Mouse (Mus musculus) midbrain, embryonic 13.5 days (tissue): Measurements from ENCODE around the gene Bcl2l10. TPM values are rescaled to one million over a fixed set of nuclear protein-coding genes. Genes with fewer than 3 reads are reported as not detected.

Source experiments
- ATAC-seq: fragments of 200-750 bp; cut with Nextera tagmentation; 2 replicates; pipeline ENCODE4 v1.8.0; 2017; ENCODE audit warnings: mild to moderate bottlenecking, moderate TSS enrichment, moderate library complexity
- H3K27ac ChIP-seq: fragments of 300-500 bp; sonication (generic); 2 replicates; pipeline ENCODE4 v1.5.1; 2015; ENCODE audit warnings: inconsistent platforms, mild to moderate bottlenecking, moderate library complexity
- H3K27me3 ChIP-seq: fragments of 300-500 bp; sonication (generic); 2 replicates; pipeline ENCODE4 v1.6.1; 2015; ENCODE audit warnings: mild to moderate bottlenecking, inconsistent platforms
- H3K36me3 ChIP-seq: fragments of 300-500 bp; sonication (generic); 2 replicates; pipeline ENCODE4 v1.6.1; 2015; ENCODE audit warnings: mild to moderate bottlenecking, inconsistent platforms
- H3K4me1 ChIP-seq: fragments of 300-500 bp; sonication (generic); replicated peaks from 2 replicates; pipeline ENCODE4 v1.6.1; 2015; ENCODE audit warnings: inconsistent platforms
- H3K4me2 ChIP-seq: fragments of 300-500 bp; sonication (generic); replicated peaks from 2 replicates; pipeline ENCODE4 v1.6.1; 2015; ENCODE audit warnings: moderate library complexity, mild to moderate bottlenecking, inconsistent platforms
- H3K4me3 ChIP-seq: fragments of 300-500 bp; sonication (generic); replicated peaks from 2 replicates; pipeline ENCODE4 v1.5.1; 2015; ENCODE audit warnings: mild to moderate bottlenecking, inconsistent platforms
- H3K9ac ChIP-seq: fragments of 300-500 bp; sonication (generic); replicated peaks from 2 replicates; pipeline ENCODE4 v1.6.1; 2015; ENCODE audit warnings: mild to moderate bottlenecking, inconsistent platforms
- H3K9me3 ChIP-seq: fragments of 300-500 bp; sonication (generic); 2 replicates; pipeline ENCODE4 v1.6.1; 2016; ENCODE audit warnings: mild to moderate bottlenecking, inconsistent platforms
- WGBS: fragments of 180-500 bp; shearing (Covaris S2); methylation state at CpG from one replicate; pipeline ENCODE4 v1.1.7; 2015; 5-methylcytosine and 5-hydroxymethylcytosine counted together
- polyA plus RNA-seq: library from polyadenylated mRNA; unstranded; fragments of >200 nt; fragmentation: Nextera tagmentation; extraction: Ambion mirVana; gene quantifications from 2 replicates; pipeline ENCODE4 v1.2.1, GENCODE M21; 2015

Bcl2l10 gene
- polyA plus RNA-seq, 1 experiment from 2014 or later, result not detected

GRCm38 (mm10) chr9:75314517-75315105, 32.9 kb upstream of the Bcl2l10 start:
- WGBS, result 1% methylated on average over 22 of the region's 22 CpGs
- H3K4me1 ChIP-seq, result peaks cover 32% of the 10 kb centered on the region
- H3K4me3 ChIP-seq, result peak overlapping the region; percentile 77
- H3K27ac ChIP-seq, result peak overlapping the region; percentile 86
- peaks cover 7% of the 10 kb centered on the region; the same call in 1 of the 2 replicates for H3K36me3 ChIP-seq
- H3K27me3 ChIP-seq, result no peaks in the 10 kb centered on the region
- H3K4me2 ChIP-seq, result peak overlapping the region; percentile 66
- ATAC-seq, result peak; percentile 31
- peak overlapping the region; percentile 83 for H3K9ac ChIP-seq
- H3K9me3 ChIP-seq, result no peaks in the 10 kb centered on the region

GRCm38 (mm10) chr9:75315238-75315637, 32.3 kb upstream of the Bcl2l10 start:
- Histone ChIP-seq H3K4me3 (peak overlapping the region; percentile 77), H3K27ac (no peak overlapping the region), H3K9ac (peak overlapping the region; percentile 83), H3K27me3 (no peaks in the 10 kb centered on the region), H3K9me3 (no peaks in the 10 kb centered on the region), H3K36me3 (peaks cover 7% of the 10 kb centered on the region; the same call in 1 of the 2 replicates), H3K4me2 (peak overlapping the region; percentile 66), H3K4me1 (peaks cover 32% of the 10 kb centered on the region)
- ATAC-seq, result no peak
- 79% methylated on average over 3 of the region's 3 CpGs for WGBS

GRCm38 (mm10) chr9:75316771-75317170, 30.8 kb upstream of the Bcl2l10 start:
- Histone ChIP-seq H3K9me3 (no peaks in the 10 kb centered on the region), H3K4me1 (peaks cover 32% of the 10 kb centered on the region), H3K4me2 (no peak overlapping the region), H3K36me3 (peaks cover 7% of the 10 kb centered on the region; the same call in 1 of the 2 replicates), H3K27ac (no peak overlapping the region), H3K27me3 (no peaks in the 10 kb centered on the region), H3K4me3 (no peak overlapping the region), H3K9ac (no peak overlapping the region)
- no peak for ATAC-seq
- 95% methylated on average over 6 of the region's 6 CpGs for WGBS

GRCm38 (mm10) chr9:75318196-75318595, 29.4 kb upstream of the Bcl2l10 start:
- no peak overlapping the region for H3K9ac ChIP-seq
- no peak for ATAC-seq
- H3K27ac ChIP-seq, result no peak overlapping the region
- WGBS, result 95% methylated on average over 2 of the region's 2 CpGs
- H3K4me2 ChIP-seq, result no peak overlapping the region
- H3K36me3 ChIP-seq, result peaks cover 7% of the 10 kb centered on the region; the same call in 1 of the 2 replicates
- no peaks in the 10 kb centered on the region for H3K9me3 ChIP-seq
- H3K27me3 ChIP-seq, result no peaks in the 10 kb centered on the region
- H3K4me3 ChIP-seq, result no peak overlapping the region
- peaks cover 32% of the 10 kb centered on the region for H3K4me1 ChIP-seq

GRCm38 (mm10) chr9:75319365-75319764, 28.2 kb upstream of the Bcl2l10 start:
- 86% methylated on average over 3 of the region's 3 CpGs for WGBS
- Histone ChIP-seq H3K9ac (no peak overlapping the region), H3K9me3 (no peaks in the 10 kb centered on the region), H3K36me3 (peaks cover 7% of the 10 kb centered on the region; the same call in 1 of the 2 replicates), H3K4me3 (no peak overlapping the region), H3K4me2 (no peak overlapping the region), H3K27me3 (no peaks in the 10 kb centered on the region), H3K27ac (0 out of 2 replicates have a peak overlapping the region, but pooled peaks have one; percentile 37), H3K4me1 (peaks cover 26% of the 10 kb centered on the region)
- ATAC-seq, result no peak

- 90% methylated on average over 13 of the region's 13 CpGs for WGBS
- H3K4me3 ChIP-seq, result no peak overlapping the region
- H3K36me3 ChIP-seq, result peaks cover 18% of the 10 kb centered on the region; the same call in 1 of the 2 replicates
- H3K9me3 ChIP-seq, result no peaks in the 10 kb centered on the region
- H3K4me2 ChIP-seq, result no peak overlapping the region
- no peak overlapping the region for H3K9ac ChIP-seq
- no peak overlapping the region for H3K27ac ChIP-seq
- ATAC-seq, result no peak
- H3K4me1 ChIP-seq, result peaks cover 8% of the 10 kb centered on the region; the same call in 1 of the 2 replicates
- no peaks in the 10 kb centered on the region for H3K27me3 ChIP-seq
These were observed 25.3 kb upstream of the Bcl2l10 start for GRCm38 (mm10) chr9:75322099-75322885.

GRCm38 (mm10) chr9:75328047-75328446, 19.5 kb upstream of the Bcl2l10 start:
- Histone ChIP-seq H3K9ac (no peak overlapping the region), H3K4me2 (no peak overlapping the region), H3K27ac (no peak overlapping the region), H3K36me3 (peaks cover 47% of the 10 kb centered on the region), H3K4me1 (no peaks in the 10 kb centered on the region), H3K4me3 (no peak overlapping the region), H3K9me3 (no peaks in the 10 kb centered on the region), H3K27me3 (no peaks in the 10 kb centered on the region)
- WGBS, result 97% methylated on average over 3 of the region's 3 CpGs
- ATAC-seq, result no peak

GRCm38 (mm10) chr9:75330821-75331220, 16.7 kb upstream of the Bcl2l10 start:
- ATAC-seq, result no peak
- Histone ChIP-seq H3K9ac (no peak overlapping the region), H3K27ac (no peak overlapping the region), H3K27me3 (no peaks in the 10 kb centered on the region), H3K9me3 (no peaks in the 10 kb centered on the region), H3K4me2 (no peak overlapping the region), H3K4me1 (no peaks in the 10 kb centered on the region), H3K4me3 (no peak overlapping the region), H3K36me3 (peaks cover 62% of the 10 kb centered on the region)
- 86% methylated on average over 8 of the region's 8 CpGs for WGBS

GRCm38 (mm10) chr9:75334440-75334839, 13.1 kb upstream of the Bcl2l10 start:
- no peak overlapping the region for H3K27ac ChIP-seq
- ATAC-seq, result no peak
- H3K4me2 ChIP-seq, result no peak overlapping the region
- peaks cover 79% of the 10 kb centered on the region for H3K36me3 ChIP-seq
- H3K9ac ChIP-seq, result no peak overlapping the region
- no peaks in the 10 kb centered on the region for H3K9me3 ChIP-seq
- WGBS, result 81% methylated on average over 4 of the region's 4 CpGs
- H3K27me3 ChIP-seq, result no peaks in the 10 kb centered on the region
- no peaks in the 10 kb centered on the region for H3K4me1 ChIP-seq
- H3K4me3 ChIP-seq, result no peak overlapping the region

GRCm38 (mm10) chr9:75338016-75338415, 9.5 kb upstream of the Bcl2l10 start:
- Histone ChIP-seq H3K27ac (no peak overlapping the region), H3K4me3 (no peak overlapping the region), H3K9me3 (no peaks in the 10 kb centered on the region), H3K4me1 (no peaks in the 10 kb centered on the region), H3K27me3 (no peaks in the 10 kb centered on the region), H3K9ac (no peak overlapping the region), H3K4me2 (no peak overlapping the region), H3K36me3 (peaks cover 83% of the 10 kb centered on the region)
- no peak for ATAC-seq
- WGBS, result 94% methylated on average over 6 of the region's 6 CpGs

GRCm38 (mm10) chr9:75342433-75342832, 5.1 kb upstream of the Bcl2l10 start:
- WGBS, result 90% methylated on average over 4 of the region's 4 CpGs
- ATAC-seq, result no peak
- no peak overlapping the region for H3K4me3 ChIP-seq
- no peaks in the 10 kb centered on the region for H3K4me1 ChIP-seq
- H3K9me3 ChIP-seq, result no peaks in the 10 kb centered on the region
- H3K4me2 ChIP-seq, result no peak overlapping the region
- no peaks in the 10 kb centered on the region for H3K27me3 ChIP-seq
- no peak overlapping the region for H3K27ac ChIP-seq
- H3K9ac ChIP-seq, result no peak overlapping the region
- H3K36me3 ChIP-seq, result peaks cover 76% of the 10 kb centered on the region

- Histone ChIP-seq H3K4me3 (no peak overlapping the region), H3K4me1 (no peaks in the 10 kb centered on the region), H3K4me2 (no peak overlapping the region), H3K27ac (no peak overlapping the region), H3K9ac (no peak overlapping the region), H3K36me3 (peaks cover 35% of the 10 kb centered on the region), H3K27me3 (no peaks in the 10 kb centered on the region), H3K9me3 (no peaks in the 10 kb centered on the region)
- ATAC-seq, result no peak
- WGBS, result 96% methylated on average over 17 of the region's 17 CpGs
These were observed 508 bp downstream of the Bcl2l10 start for GRCm38 (mm10) chr9:75348066-75348465.
